Mouse (Mus musculus) cerebellum, adult (tissue): ENCODE data around the gene Tnfaip1.
A peak's percentile ranks its signal among the peaks of the same experiment; 100 is the strongest.
"Not testable (repeated sequence)": the region's sequence is repeated elsewhere in the genome, so short reads cannot be mapped to it uniquely, and the experiment has no call there.

Experiments used
- ATAC-seq: cut with Nextera tagmentation; 2 replicates; pipeline ENCODE4 v1.9.2; 2017; ENCODE audit warnings: mild to moderate bottlenecking, moderate library complexity, mixed read lengths; ENCODE audit not compliant: insufficient number of reproducible peaks, low FRiP score, low TSS enrichment

Tnfaip1 gene

DNA sequence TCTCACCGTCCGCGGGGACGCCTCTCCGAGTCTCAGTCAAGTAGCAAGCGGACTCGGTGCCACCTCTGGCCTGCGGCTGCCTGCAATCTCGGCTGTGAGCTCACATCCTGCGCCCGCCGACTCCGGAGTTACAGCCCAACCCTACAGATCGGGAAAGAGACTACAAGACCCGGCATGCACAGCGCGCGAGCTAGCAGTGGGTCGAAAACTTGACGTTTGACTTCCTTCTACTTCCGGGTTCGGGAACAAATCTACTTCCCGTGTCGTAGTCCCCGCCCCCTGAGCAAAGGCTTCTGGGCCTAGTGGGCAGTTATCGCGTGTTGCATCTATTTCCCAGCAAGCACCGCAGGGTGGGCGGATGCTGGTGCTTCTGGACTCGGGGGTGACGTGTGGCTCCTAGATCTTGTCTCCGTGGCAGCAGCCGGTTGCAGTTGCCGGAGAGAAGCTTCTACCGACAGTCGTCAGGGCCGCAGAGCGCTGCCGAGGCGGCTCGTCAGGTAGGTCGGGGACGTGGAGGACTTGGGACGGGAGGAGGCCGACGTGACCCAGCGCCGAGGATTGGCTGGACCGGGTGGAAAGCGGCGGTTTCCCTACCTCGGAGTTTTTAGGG lies at the start of gene Tnfaip1, which contains the start of gene Ift20:
Gene Tnfaip1 (minus strand): TSS at position 253 of the 610 bp plus-strand sequence.
Gene Ift20 (plus strand): TSS at position 282 of the 610 bp plus-strand sequence.
- peak; percentile 96 for ATAC-seq

DNA sequence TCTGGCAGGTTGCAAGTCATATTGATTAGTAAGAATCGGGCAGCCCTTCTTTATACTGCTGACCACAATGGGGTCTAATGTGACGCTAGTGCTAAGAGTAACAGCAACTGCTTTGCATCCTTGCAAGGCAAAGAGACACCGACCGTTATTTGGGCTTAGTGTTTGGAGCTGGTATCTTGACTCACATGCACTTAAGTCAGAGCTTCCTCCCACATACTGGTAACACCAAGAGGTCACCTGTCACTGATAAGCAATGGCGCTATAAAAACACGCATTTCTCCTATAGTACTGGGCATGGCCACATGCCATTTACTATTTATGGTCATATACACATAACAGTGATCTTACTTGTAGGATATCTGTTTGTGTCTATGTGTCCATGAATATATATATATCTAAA lies 46.7 kb upstream of the Tnfaip1 start:
- no peak for ATAC-seq

- ATAC-seq = no peak
Measured at GRCm38 (mm10) chr11:78574975-78575374, 38.8 kb upstream of the Tnfaip1 start.

DNA sequence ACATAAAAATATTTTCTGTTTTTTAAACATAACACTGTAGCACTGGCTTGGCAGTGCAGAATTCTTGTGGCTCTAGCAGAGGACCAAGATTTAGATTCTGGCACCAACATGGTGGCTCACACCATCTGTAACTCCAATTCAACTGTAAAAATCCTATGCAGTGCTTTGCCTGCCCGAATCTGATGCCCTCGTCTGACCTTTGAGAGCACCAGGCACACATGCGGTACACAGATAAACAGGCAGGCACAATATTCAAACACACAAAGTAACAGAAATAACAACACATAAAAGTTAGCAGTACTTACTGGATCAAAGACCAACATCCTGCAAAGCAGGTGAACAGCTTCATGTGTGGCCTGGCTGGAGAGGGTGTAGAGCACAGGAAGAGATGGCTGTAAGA lies 38.4 kb upstream of the Tnfaip1 start:
- no peak for ATAC-seq

- ATAC-seq = not testable (repeated sequence)
Measured at GRCm38 (mm10) chr11:78574031-78574430, 37.9 kb upstream of the Tnfaip1 start.

DNA sequence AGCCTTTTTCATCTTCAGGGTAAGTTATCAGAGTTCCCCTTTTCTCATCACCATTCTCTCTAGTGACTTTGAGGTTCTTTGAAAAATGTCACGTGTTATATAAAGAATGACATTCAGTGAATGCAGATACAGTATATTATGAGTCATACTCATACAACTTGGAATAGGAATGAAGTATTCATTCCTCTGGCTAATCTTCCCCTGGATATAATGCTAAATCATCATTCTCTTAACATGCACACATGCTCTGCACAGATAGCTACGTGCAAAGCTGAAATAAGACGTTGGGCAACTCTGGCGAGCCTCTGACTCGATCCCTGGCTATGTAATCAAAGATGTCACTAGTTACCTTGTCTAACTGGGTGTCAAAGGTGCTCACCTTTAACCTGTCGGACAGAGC lies 35.7 kb upstream of the Tnfaip1 start:
- no peak for ATAC-seq

DNA sequence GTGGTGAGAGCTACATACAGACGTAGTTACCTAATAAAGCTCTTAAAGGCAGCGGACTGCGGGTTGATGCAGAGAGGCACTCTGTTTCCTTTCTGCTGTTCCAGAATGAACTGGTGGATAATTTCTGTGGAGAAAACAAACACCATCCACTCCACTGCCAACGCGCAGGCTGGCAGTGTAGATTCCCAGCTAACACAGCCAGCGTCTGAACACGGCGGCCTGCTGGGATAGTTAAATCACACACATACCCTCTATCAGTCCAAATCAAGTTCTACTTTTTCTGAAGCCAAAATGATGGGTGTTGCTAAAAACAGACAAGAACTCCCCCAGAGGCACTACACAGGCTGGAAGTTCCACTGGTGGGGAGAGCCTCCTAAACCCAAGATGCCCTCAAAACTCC lies 35.3 kb upstream of the Tnfaip1 start:
- ATAC-seq = no peak

GRCm38 (mm10) chr11:78569806-78570205 lies 33.7 kb upstream of the Tnfaip1 start:
- no peak for ATAC-seq

GRCm38 (mm10) chr11:78568827-78569226 lies 32.7 kb upstream of the Tnfaip1 start:
- ATAC-seq = no peak

DNA sequence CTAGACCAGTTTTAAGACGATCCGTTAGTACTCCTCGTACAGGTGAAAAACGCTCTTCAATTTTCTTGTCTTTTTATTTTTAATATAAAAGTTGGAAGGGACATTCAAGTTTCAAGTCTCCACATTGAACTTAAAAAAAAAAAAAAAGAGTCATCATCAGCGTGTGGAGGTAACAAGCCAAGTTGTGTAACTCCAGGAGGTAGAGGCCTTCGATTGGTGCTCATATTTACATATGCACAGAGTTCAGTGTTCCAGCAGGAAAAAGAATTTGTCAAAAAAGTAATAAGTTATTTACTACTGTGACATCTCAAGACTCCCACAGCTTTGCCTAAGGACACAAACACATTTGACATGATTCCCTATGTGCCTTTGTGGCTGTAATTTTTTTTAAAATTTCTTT lies 31.5 kb upstream of the Tnfaip1 start:
- no peak for ATAC-seq

- ATAC-seq = no peak
Measured at GRCm38 (mm10) chr11:78566775-78567174, 30.6 kb upstream of the Tnfaip1 start.

DNA sequence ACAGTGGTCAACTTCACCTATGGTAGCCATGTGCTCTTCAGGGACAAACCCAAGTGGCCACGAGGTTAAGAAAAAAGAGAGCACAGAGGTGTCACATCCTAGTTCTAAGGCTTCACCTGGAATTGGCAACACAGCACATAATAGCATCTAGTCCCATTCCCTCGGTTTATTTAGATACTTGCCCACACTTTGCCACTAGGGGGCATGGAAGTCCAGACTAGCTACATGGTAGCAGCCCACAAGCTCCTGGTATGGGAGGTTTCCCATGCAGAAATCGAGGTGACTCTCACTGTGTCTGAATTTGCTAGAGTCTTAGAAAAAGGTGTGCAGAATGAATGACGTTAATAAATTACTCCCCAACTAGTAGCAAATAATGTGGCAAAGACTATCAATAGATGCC lies 24.3 kb upstream of the Tnfaip1 start:
- ATAC-seq = no peak; the same call in 1 of the 2 replicates

- no peak for ATAC-seq
Measured at GRCm38 (mm10) chr11:78557241-78557640, 21.1 kb upstream of the Tnfaip1 start.

- no peak for ATAC-seq
Measured at GRCm38 (mm10) chr11:78556070-78556469, 19.9 kb upstream of the Tnfaip1 start.

DNA sequence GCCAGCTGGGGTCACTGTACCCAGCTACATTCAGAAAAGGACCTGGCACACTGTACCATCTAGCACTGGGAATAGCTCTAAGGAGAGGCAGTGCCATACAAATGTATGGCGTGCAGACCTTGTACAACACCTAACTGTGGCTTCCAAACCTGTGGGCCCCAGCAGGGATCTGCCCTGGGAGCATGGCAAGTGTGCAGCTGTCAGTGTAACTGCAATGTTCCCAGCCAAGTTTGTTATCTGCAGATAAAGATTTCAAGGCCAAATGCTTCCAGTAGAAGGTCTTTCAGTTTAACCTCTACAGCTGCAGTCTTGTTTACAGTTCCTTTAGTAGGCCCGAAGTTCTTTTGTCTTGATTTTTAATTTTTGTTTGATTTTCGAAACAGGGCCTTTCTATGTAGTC lies 19.5 kb upstream of the Tnfaip1 start:
- no peak for ATAC-seq

GRCm38 (mm10) chr11:78551059-78551398 lies 14.9 kb upstream of the Tnfaip1 start:
- ATAC-seq = 0 out of 2 replicates have a peak, but pooled peaks have one; percentile 11

- ATAC-seq = peak; percentile 100
Measured at GRCm38 (mm10) chr11:78550168-78551058, 14.3 kb upstream of the Tnfaip1 start, which contains the start of gene Tmem97. Gene Tmem97, minus strand, starts transcription at chr11:78550777.

GRCm38 (mm10) chr11:78549491-78549987 lies 13.4 kb upstream of the Tnfaip1 start:
- ATAC-seq = no peak

GRCm38 (mm10) chr11:78547718-78548460 lies 11.8 kb upstream of the Tnfaip1 start:
- ATAC-seq = no peak

- ATAC-seq = no peak
Measured at GRCm38 (mm10) chr11:78545181-78545580, 9.0 kb upstream of the Tnfaip1 start.
